Mouse (Mus musculus): Measurements from ENCODE around the gene Sox18.

- TF ChIP-seq POLR2A (IDR thresholded peaks at IDR 0.05; ENCODE audit: control insufficient read depth, low read depth, low read length) = no peak
- no peak for TF ChIP-seq CTCF (IDR thresholded peaks at IDR 0.05; ENCODE audit: control insufficient read depth, insufficient read depth, insufficient replicate concordance, low read depth, low read length)
Observed at GRCm38 (mm10) chr2:181716991-181717390, 45.6 kb upstream of the Sox18 start.

Data from testis, adult 2 months (tissue).